Mouse (Mus musculus) Patski (cell line): ENCODE measurements at regions not wholly inside any gene's neighbourhood (a gene's known extent, or its start where the extent isn't known, plus 50 kb on each side); places are given as distances from the start of the nearest gene placed in this dataset.

ENCODE experiments used
- ATAC-seq: fragments of 100-300 bp; one replicate; pipeline ENCODE4 v1.8.0; 2021
- CTCF ChIA-PET: fragments of 350-600 bp; sonication (Branson Sonifier 250); formaldehyde crosslinking; loops from one replicate; lab custom pipeline; 2022; ENCODE audit warnings: inconsistent platforms; lab: Charles Lee
- POLR2A ChIA-PET: fragments of 350-600 bp; sonication (Branson Sonifier 250); formaldehyde crosslinking; loops from one replicate; lab custom pipeline; 2022; ENCODE audit warnings: antibody characterized with exemption, inconsistent platforms; lab: Charles Lee
- DNase-seq: peaks from one replicate; pipeline ENCODE4 v3.0.0-alpha.2; 2011; ENCODE audit warnings: low read depth, low spot score
- H3K27me3 ChIP-seq: fragments of 371-371 bp; one replicate; pipeline ENCODE4 v1.5.1; 2021
- CTCF ChIP-seq: fragments of 100-300 bp; IDR thresholded peaks from one replicate; pipeline ENCODE4 v1.5.1; 2021
- in situ Hi-C: fragments of 300-500 bp; cut with MboI; formaldehyde crosslinking; loops from 3 replicates; pipeline ENCODE4 v1.11.1; 2018; ENCODE audit warnings: low pct_unique_long_range_greater_than_20kb, mixed read lengths

GRCm38 (mm10) chr10:17562410-17563350 lies 160.3 kb upstream of the Cited2 start:
- no peaks in the 10 kb centered on the region for H3K27me3 ChIP-seq
- in situ Hi-C loops = no loop called here
- POLR2A ChIA-PET = no interaction called here
- ATAC-seq = no peak
- no peak for TF ChIP-seq CTCF
- CTCF ChIA-PET = interaction anchor here (1.0 kb wide), 1 partner anchor 8 kb away, joined by 3 read pairs; no protein-coding TSS in a partner anchor
- no peak for DNase-seq

- DNase-seq (no peak), ATAC-seq (no peak)
- in situ Hi-C loops = no loop called here
- no peak for TF ChIP-seq CTCF
- ChIA-PET POLR2A (no interaction called here), CTCF (interaction anchor here (1.0 kb wide), 1 partner anchor 9 kb away, joined by 3 read pairs; no protein-coding TSS in a partner anchor)
- H3K27me3 ChIP-seq = no peaks in the 10 kb centered on the region
Measured at GRCm38 (mm10) chr10:17563351-17563749, 159.7 kb upstream of the Cited2 start.

GRCm38 (mm10) chr10:17564895-17565620 lies 158.0 kb upstream of the Cited2 start:
- ATAC-seq (no peak), DNase-seq (no peak)
- ChIA-PET POLR2A (interaction anchor here (1.1 kb wide), 1 partner anchor 27 kb away, joined by 3 read pairs; no protein-coding TSS in a partner anchor), CTCF (no interaction called here)
- in situ Hi-C loops = no loop called here
- TF ChIP-seq CTCF = no peak
- H3K27me3 ChIP-seq = no peaks in the 10 kb centered on the region

GRCm38 (mm10) chr10:17566975-17567374 lies 156.0 kb upstream of the Cited2 start:
- in situ Hi-C loops = no loop called here
- no peaks in the 10 kb centered on the region for H3K27me3 ChIP-seq
- ChIA-PET CTCF (no interaction called here), POLR2A (interaction anchor here (1.1 to 1.2 kb wide), 2 partner anchors 80 to 156 kb away, joined by 3 to 4 read pairs; partner anchors contain the start of gene Cited2)
- no peak for DNase-seq
- ATAC-seq = no peak
- no peak for TF ChIP-seq CTCF

- POLR2A ChIA-PET = interaction anchor here (1.1 kb wide), 1 partner anchor 80 kb away, joined by 3 read pairs; no protein-coding TSS in a partner anchor
- DNase-seq = peak; percentile 73
- CTCF ChIA-PET = no interaction called here
- TF ChIP-seq CTCF = no peak
- H3K27me3 ChIP-seq = no peaks in the 10 kb centered on the region
- peak; percentile 98 for ATAC-seq
- in situ Hi-C loops = no loop called here
Measured at GRCm38 (mm10) chr10:17567631-17568030, 155.4 kb upstream of the Cited2 start.

GRCm38 (mm10) chr10:17569577-17570113 lies 153.4 kb upstream of the Cited2 start:
- POLR2A ChIA-PET = interaction anchor here (0.6 kb wide), 1 partner anchor 189 kb away, joined by 11 read pairs; no protein-coding TSS in a partner anchor
- no peaks in the 10 kb centered on the region for H3K27me3 ChIP-seq
- DNase-seq (peak; percentile 35), ATAC-seq (peak; percentile 22)
- CTCF ChIA-PET = no interaction called here
- in situ Hi-C loops = no loop called here
- no peak for TF ChIP-seq CTCF

GRCm38 (mm10) chr10:17574894-17575293 lies 148.1 kb upstream of the Cited2 start:
- ATAC-seq = no peak
- ChIA-PET POLR2A (no interaction called here), CTCF (no interaction called here)
- no peaks in the 10 kb centered on the region for H3K27me3 ChIP-seq
- in situ Hi-C loops = no loop called here
- no peak for DNase-seq
- TF ChIP-seq CTCF = no peak

- ChIA-PET POLR2A (no interaction called here), CTCF (no interaction called here)
- DNase-seq (no peak), ATAC-seq (no peak)
- in situ Hi-C loops = no loop called here
- no peaks in the 10 kb centered on the region for H3K27me3 ChIP-seq
- no peak for TF ChIP-seq CTCF
Measured at GRCm38 (mm10) chr10:17575448-17576332, 147.3 kb upstream of the Cited2 start.

GRCm38 (mm10) chr10:17576333-17576750 lies 146.7 kb upstream of the Cited2 start:
- ATAC-seq (no peak), DNase-seq (no peak)
- ChIA-PET CTCF (no interaction called here), POLR2A (no interaction called here)
- no peak for TF ChIP-seq CTCF
- in situ Hi-C loops = no loop called here
- no peaks in the 10 kb centered on the region for H3K27me3 ChIP-seq
